Mouse (Mus musculus) hindbrain, embryonic 13.5 days (tissue): Measurements from ENCODE around the gene Slc45a1. TPM values are rescaled to one million over a fixed set of nuclear protein-coding genes. Genes with fewer than 3 reads are reported as not detected.

Experiments
- ATAC-seq: fragments of 200-750 bp; cut with Nextera tagmentation; 2 replicates; pipeline ENCODE4 v1.8.0; 2017; ENCODE audit warnings: moderate TSS enrichment; ENCODE audit not compliant: low FRiP score
- H3K27ac ChIP-seq: fragments of 300-500 bp; sonication (generic); 2 replicates; pipeline ENCODE4 v1.5.1; 2015; ENCODE audit warnings: inconsistent platforms, mild to moderate bottlenecking, moderate library complexity
- H3K27me3 ChIP-seq: fragments of 300-500 bp; sonication (generic); 2 replicates; pipeline ENCODE4 v1.6.1; 2015; ENCODE audit warnings: mild to moderate bottlenecking, inconsistent platforms
- H3K36me3 ChIP-seq: fragments of 300-500 bp; sonication (generic); 2 replicates; pipeline ENCODE4 v1.6.1; 2015; ENCODE audit warnings: mild to moderate bottlenecking, inconsistent platforms
- H3K4me1 ChIP-seq: fragments of 300-500 bp; sonication (generic); replicated peaks from 2 replicates; pipeline ENCODE4 v1.6.1; 2015; ENCODE audit warnings: inconsistent platforms
- H3K4me2 ChIP-seq: fragments of 300-500 bp; sonication (generic); 2 replicates; pipeline ENCODE4 v1.6.1; 2015; ENCODE audit warnings: inconsistent platforms, mild to moderate bottlenecking, moderate library complexity
- H3K4me3 ChIP-seq: fragments of 300-500 bp; sonication (generic); 2 replicates; pipeline ENCODE4 v1.5.1; 2015; ENCODE audit warnings: mild to moderate bottlenecking, inconsistent platforms
- H3K9ac ChIP-seq: fragments of 300-500 bp; sonication (generic); 2 replicates; pipeline ENCODE4 v1.6.1; 2015; ENCODE audit warnings: mild to moderate bottlenecking, inconsistent platforms
- H3K9me3 ChIP-seq: fragments of 300-500 bp; sonication (generic); 2 replicates; pipeline ENCODE4 v1.6.1; 2016; ENCODE audit warnings: inconsistent platforms
- WGBS: fragments of 180-500 bp; shearing (Covaris S2); methylation state at CpG from one replicate; pipeline ENCODE4 v1.1.7; 2015; 5-methylcytosine and 5-hydroxymethylcytosine counted together
- polyA plus RNA-seq: library from polyadenylated mRNA; unstranded; fragments of >200 nt; fragmentation: Nextera tagmentation; extraction: Ambion mirVana; gene quantifications from 2 replicates; pipeline ENCODE4 v1.2.1, GENCODE M21; 2015

Gene Slc45a1
- polyA plus RNA-seq, 1 experiment from 2014 or later: 24.6 TPM

DNA sequence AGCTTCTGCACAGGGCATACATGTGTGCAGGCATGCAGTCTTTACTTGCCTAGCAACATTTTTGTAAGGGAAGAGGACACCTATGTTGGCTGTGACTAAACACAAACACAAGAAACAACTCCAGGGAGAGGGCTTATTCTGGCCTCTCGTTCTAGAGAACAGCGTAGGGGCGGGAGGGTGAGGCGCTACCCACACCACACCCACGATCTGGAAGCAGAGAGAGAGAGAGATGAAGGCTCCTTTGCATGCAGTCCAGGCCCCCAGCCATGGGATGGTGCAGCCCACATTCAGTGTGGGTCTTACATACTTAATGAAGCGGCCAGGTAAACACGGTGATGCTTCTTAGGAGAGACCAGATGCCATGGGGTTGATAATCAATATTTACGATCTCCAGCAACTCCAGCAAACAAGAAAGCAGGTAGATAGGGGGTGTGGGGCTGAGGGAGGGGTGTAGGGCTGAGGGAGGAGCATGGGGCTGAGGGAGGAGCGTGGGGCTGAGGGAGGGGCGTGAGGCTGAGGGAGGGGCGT lies 1.2 kb upstream of the Slc45a1 start:
- Histone ChIP-seq H3K27me3 (peaks cover 26% of the 10 kb centered on the region), H3K36me3 (peaks cover 4% of the 10 kb centered on the region; the same call in 1 of the 2 replicates), H3K4me1 (peaks cover 12% of the 10 kb centered on the region), H3K4me3 (no peak overlapping the region), H3K4me2 (no peak overlapping the region), H3K27ac (no peak overlapping the region), H3K9me3 (peaks cover 5% of the 10 kb centered on the region; the same call in 1 of the 2 replicates), H3K9ac (no peak overlapping the region)
- no peak for ATAC-seq
- 43% methylated on average over 11 of the region's 11 CpGs for WGBS

DNA sequence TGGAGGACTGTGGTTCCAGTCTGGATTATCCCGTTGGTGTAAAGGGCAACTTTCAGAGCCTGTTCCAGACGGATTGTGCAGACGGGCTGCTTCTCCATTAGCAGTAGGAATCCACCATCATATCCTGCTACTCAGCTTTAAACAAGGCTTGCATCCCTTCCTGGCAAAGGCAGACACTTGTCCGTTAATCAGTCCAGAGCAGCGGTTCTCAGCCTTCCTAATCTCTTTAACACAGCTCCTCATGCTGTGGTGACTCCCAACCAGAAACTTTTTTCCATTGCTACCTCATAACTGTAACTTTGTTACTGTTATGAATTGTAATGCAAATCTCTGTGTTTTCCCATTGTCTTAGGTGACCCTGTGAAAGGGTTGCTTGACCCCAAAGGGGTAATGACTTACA lies 2.6 kb downstream of the Slc45a1 start:
- ATAC-seq: no peak
- 89% methylated on average over 5 of the region's 5 CpGs for WGBS

GRCm38 (mm10) chr4:150644299-150644698 lies 7.7 kb downstream of the Slc45a1 start:
- no peak overlapping the region for H3K4me2 ChIP-seq
- H3K9ac ChIP-seq: no peak overlapping the region
- no peak overlapping the region for H3K4me3 ChIP-seq
- H3K27me3 ChIP-seq: no peaks in the 10 kb centered on the region
- H3K27ac ChIP-seq: no peak overlapping the region
- ATAC-seq: no peak
- no peaks in the 10 kb centered on the region for H3K9me3 ChIP-seq
- H3K4me1 ChIP-seq: no peaks in the 10 kb centered on the region
- peaks cover 46% of the 10 kb centered on the region for H3K36me3 ChIP-seq
- WGBS: 95% methylated on average over 9 of the region's 9 CpGs

More for the DNA sequence above, 2.6 kb downstream of the Slc45a1 start:
- Histone ChIP-seq H3K4me3 (no peak overlapping the region), H3K4me2 (no peak overlapping the region), H3K9me3 (no peaks in the 10 kb centered on the region), H3K27me3 (peaks cover 16% of the 10 kb centered on the region), H3K4me1 (peaks cover 12% of the 10 kb centered on the region), H3K9ac (no peak overlapping the region), H3K36me3 (peaks cover 4% of the 10 kb centered on the region; the same call in 1 of the 2 replicates), H3K27ac (no peak overlapping the region)

DNA sequence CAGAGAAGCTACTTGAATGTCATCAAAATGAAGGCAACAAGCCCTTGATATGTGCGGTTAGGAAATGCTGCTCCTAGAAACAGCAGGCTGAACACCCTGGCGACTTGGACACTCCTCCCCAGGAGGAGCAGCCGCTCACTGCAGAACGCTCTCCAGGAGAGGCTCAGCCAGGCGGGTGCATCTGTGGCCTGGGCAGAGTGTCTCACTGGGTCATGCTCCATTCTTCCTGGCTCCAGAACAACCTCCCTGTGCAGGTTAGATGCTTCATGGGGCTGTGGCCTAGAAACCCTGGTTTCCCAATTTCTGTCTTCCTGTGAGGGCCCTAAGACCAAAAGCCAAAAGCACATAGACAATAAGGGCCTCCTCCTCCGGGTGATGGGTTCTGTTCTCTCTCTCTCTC lies 15.3 kb downstream of the Slc45a1 start:
- Histone ChIP-seq H3K9me3 (no peaks in the 10 kb centered on the region), H3K36me3 (peaks cover 65% of the 10 kb centered on the region), H3K27ac (no peak overlapping the region), H3K9ac (no peak overlapping the region), H3K4me1 (no peaks in the 10 kb centered on the region), H3K27me3 (no peaks in the 10 kb centered on the region), H3K4me2 (no peak overlapping the region), H3K4me3 (no peak overlapping the region)
- ATAC-seq: no peak
- 79% methylated on average over 6 of the region's 6 CpGs for WGBS

DNA sequence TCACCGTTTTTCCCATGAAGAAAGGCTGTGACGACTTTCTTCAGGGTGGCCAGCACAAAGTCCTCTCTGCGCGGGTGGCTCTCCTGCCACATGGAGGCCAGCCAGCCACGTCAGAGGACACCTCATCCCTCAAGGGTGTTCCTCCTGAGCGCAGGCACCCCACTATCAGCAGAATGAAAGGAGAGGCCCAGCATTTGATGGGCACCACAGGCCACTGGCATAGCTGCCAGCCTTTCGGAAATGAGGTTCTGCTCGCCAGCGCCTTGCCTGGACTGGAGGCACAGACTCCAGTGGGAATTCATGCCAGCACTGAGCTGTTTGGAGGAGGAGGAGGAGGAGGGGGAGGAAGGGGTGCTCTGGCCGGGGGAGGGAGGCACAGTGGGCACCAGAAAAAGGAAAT lies 16.4 kb downstream of the Slc45a1 start:
- Histone ChIP-seq H3K36me3 (peaks cover 62% of the 10 kb centered on the region), H3K9ac (no peak overlapping the region), H3K27me3 (no peaks in the 10 kb centered on the region), H3K4me3 (no peak overlapping the region), H3K27ac (no peak overlapping the region), H3K4me2 (no peak overlapping the region), H3K4me1 (no peaks in the 10 kb centered on the region), H3K9me3 (no peaks in the 10 kb centered on the region)
- 89% methylated on average over 10 of the region's 10 CpGs for WGBS
- no peak for ATAC-seq

DNA sequence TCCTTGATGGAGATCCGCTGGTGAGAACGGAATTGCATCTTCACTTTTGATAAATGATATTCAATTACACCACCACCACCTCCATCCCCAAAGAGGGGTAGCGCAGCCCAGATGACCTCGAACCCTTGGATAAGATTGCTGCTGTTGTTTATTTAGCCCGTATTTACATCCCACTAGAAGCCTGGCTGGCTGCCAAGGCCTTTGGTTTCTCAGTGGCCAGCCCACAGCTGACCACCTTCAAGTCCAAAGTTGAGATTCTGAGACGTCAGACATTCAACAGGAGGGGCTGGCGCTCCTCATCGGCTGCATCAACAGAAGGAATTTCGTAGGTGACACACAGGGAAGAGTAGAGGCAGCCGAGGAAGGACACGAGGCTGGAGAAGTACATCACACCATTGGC lies 22.7 kb downstream of the Slc45a1 start:
- H3K9me3 ChIP-seq: no peaks in the 10 kb centered on the region
- no peak for ATAC-seq
- no peak overlapping the region for H3K9ac ChIP-seq
- no peak overlapping the region for H3K4me3 ChIP-seq
- H3K36me3 ChIP-seq: peaks cover 26% of the 10 kb centered on the region
- no peak overlapping the region for H3K27ac ChIP-seq
- peaks cover 13% of the 10 kb centered on the region for H3K4me1 ChIP-seq
- no peaks in the 10 kb centered on the region for H3K27me3 ChIP-seq
- no peak overlapping the region for H3K4me2 ChIP-seq
- 85% methylated on average over 11 of the region's 11 CpGs for WGBS

- Histone ChIP-seq H3K27ac (peak overlapping the region; percentile 67), H3K9me3 (no peaks in the 10 kb centered on the region), H3K4me3 (no peak overlapping the region), H3K4me2 (no peak overlapping the region), H3K27me3 (no peaks in the 10 kb centered on the region), H3K9ac (0 out of 2 replicates have a peak overlapping the region, but pooled peaks have one; percentile 39), H3K36me3 (peaks cover 32% of the 10 kb centered on the region), H3K4me1 (peaks cover 13% of the 10 kb centered on the region)
- 0 out of 2 replicates have a peak, but pooled peaks have one; percentile 7 for ATAC-seq
- 56% methylated on average over 6 of the region's 6 CpGs for WGBS
Measured at GRCm38 (mm10) chr4:150625951-150626732, 25.8 kb downstream of the Slc45a1 start.

DNA sequence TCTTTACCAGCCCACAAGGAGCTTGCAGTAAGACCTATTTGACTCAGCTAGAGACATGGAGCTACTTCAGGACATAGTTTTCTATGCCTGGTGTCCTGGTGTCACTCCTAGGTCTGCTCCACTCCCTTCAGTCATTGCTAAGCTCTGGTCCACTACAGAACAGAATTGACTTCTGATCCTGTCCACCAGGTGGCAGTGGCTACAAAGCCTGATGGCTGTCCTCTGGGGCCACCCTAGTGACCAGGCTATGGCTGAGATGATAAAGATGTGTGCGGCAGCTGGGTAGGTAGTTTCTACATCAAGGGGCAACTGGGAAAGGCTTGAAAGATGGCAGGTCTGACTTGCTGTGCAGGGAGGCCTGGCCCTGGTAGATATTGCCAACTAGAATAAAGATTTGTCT lies 26.5 kb downstream of the Slc45a1 start:
- Histone ChIP-seq H3K4me3 (no peak overlapping the region), H3K9me3 (no peaks in the 10 kb centered on the region), H3K27me3 (no peaks in the 10 kb centered on the region), H3K27ac (no peak overlapping the region), H3K36me3 (peaks cover 30% of the 10 kb centered on the region), H3K9ac (no peak overlapping the region), H3K4me2 (no peak overlapping the region), H3K4me1 (peaks cover 13% of the 10 kb centered on the region)
- 37% methylated on average over 1 of the region's 1 CpGs for WGBS
- ATAC-seq: peak; percentile 47; the same call in 1 of the 2 replicates

GRCm38 (mm10) chr4:150624933-150625332 lies 27.0 kb downstream of the Slc45a1 start:
- Histone ChIP-seq H3K4me3 (no peak overlapping the region), H3K36me3 (peaks cover 34% of the 10 kb centered on the region), H3K4me2 (no peak overlapping the region), H3K27ac (0 out of 2 replicates have a peak overlapping the region, but pooled peaks have one; percentile 20), H3K4me1 (peaks cover 13% of the 10 kb centered on the region), H3K27me3 (no peaks in the 10 kb centered on the region), H3K9me3 (no peaks in the 10 kb centered on the region), H3K9ac (no peak overlapping the region)
- peak; percentile 16; the same call in 1 of the 2 replicates for ATAC-seq
- 92% methylated on average over 4 of the region's 4 CpGs for WGBS

GRCm38 (mm10) chr4:150624214-150624823 lies 27.7 kb downstream of the Slc45a1 start:
- H3K4me2 ChIP-seq: no peak overlapping the region
- no peaks in the 10 kb centered on the region for H3K9me3 ChIP-seq
- 67% methylated on average over 11 of the region's 11 CpGs for WGBS
- H3K4me1 ChIP-seq: peaks cover 13% of the 10 kb centered on the region
- peak overlapping the region; percentile 20; the same call in 1 of the 2 replicates for H3K27ac ChIP-seq
- no peak for ATAC-seq
- H3K9ac ChIP-seq: no peak overlapping the region
- peaks cover 32% of the 10 kb centered on the region for H3K36me3 ChIP-seq
- no peak overlapping the region for H3K4me3 ChIP-seq
- no peaks in the 10 kb centered on the region for H3K27me3 ChIP-seq

- H3K9ac ChIP-seq: no peak overlapping the region
- no peak for ATAC-seq
- H3K9me3 ChIP-seq: no peaks in the 10 kb centered on the region
- 89% methylated on average over 13 of the region's 13 CpGs for WGBS
- H3K4me3 ChIP-seq: no peak overlapping the region
- H3K27me3 ChIP-seq: no peaks in the 10 kb centered on the region
- H3K27ac ChIP-seq: no peak overlapping the region
- no peak overlapping the region for H3K4me2 ChIP-seq
- peaks cover 47% of the 10 kb centered on the region for H3K36me3 ChIP-seq
- peaks cover 13% of the 10 kb centered on the region for H3K4me1 ChIP-seq
Measured at GRCm38 (mm10) chr4:150622641-150623040, 29.3 kb downstream of the Slc45a1 start.

DNA sequence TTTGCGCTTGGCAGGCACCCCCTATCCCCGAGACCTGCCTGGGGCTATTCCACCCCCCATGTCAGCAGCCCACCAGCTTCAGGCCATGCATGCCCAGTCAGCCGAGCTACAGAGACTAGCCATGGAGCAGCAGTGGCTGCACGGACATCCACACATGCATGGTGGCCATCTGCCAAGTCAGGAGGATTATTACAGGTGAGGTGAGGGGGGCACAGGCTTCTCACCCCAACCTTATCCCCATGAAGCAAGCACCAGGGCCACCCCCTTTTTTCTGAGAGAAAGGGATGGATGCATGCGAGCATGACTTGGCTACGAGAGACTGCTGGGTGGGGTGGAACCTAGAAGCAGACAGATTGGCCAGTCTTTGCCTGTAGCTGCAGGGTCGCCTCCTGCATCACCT lies 33.0 kb downstream of the Slc45a1 start:
- peak overlapping the region; percentile 35; the same call in 1 of the 2 replicates for H3K27ac ChIP-seq
- H3K4me1 ChIP-seq: no peaks in the 10 kb centered on the region; the same call in 1 of the 2 replicates
- 86% methylated on average over 7 of the region's 7 CpGs for WGBS
- no peak overlapping the region for H3K9ac ChIP-seq
- H3K4me2 ChIP-seq: no peak overlapping the region
- no peaks in the 10 kb centered on the region for H3K9me3 ChIP-seq
- ATAC-seq: no peak
- peaks cover 83% of the 10 kb centered on the region for H3K36me3 ChIP-seq
- H3K27me3 ChIP-seq: no peaks in the 10 kb centered on the region
- no peak overlapping the region for H3K4me3 ChIP-seq
